Mouse (Mus musculus) E14TG2a.4 (cell line): ENCODE measurements around the gene Gzmd.

Experiments used
- CTCF ChIP-seq: conservative IDR thresholded peaks from 2 replicates; pipeline ENCODE4 v1.5.1; 2014; ENCODE audit warnings: low read length
- POU5F1 ChIP-seq: IDR thresholded peaks from 2 replicates; pipeline ENCODE4 v1.6.1; 2014; ENCODE audit warnings: low read length, borderline replicate concordance

- TF ChIP-seq CTCF (no peak), POU5F1 (no peak)
These were observed 29.7 kb upstream of the Gzmd start for GRCm38 (mm10) chr14:56162109-56162508.
